Mouse (Mus musculus) mesoderm, embryonic 11.5 days (tissue): ENCODE results near the gene Olfr140.

Source experiments
- DNase-seq: peaks from one replicate; pipeline ENCODE4 v3.0.0-alpha.2; 2012; ENCODE audit warnings: low read depth, low spot score

The Olfr140 gene

DNA sequence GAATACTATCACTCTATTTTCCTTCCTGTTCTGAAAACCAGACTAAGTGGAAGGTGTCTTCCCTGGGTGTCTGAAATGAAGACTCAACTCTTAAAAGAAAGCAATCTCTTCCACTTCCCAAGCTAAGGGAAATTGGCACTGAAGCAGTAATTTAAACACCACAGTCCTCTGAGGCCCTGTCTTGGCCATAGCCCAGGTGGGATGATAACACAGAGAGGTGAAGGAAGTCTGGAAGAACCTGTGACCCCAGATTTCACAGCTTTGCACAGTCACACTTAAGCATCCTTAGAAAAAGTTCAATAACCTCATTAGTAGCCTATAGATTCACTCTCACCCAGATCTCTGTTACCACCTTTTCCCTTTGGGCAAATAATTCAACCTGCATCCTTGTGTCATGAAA is at the start of gene Olfr140:
Gene Olfr140, minus strand, starts transcription at position 101 of the 400 bp plus-strand sequence.
- no peak for DNase-seq

DNA sequence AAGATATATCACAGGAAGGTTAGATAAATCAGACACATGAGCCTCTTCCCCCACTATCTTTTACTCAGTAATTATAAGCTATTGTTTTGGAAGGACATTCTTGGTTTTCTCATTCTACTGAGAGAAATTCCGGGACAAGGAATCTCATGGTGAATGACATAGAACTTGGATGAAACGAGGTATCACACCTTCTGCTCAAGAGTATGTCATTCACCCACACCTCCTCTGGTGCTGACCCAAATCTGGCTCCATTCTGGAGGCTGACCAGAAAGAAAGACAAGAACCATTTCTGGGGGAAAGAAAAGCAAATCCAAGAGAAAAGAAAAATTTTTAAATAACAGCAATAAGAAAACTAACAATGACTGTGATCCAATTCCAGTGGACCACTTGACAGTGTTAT is 6.7 kb upstream of the Olfr140 start:
- DNase-seq = no peak

DNA sequence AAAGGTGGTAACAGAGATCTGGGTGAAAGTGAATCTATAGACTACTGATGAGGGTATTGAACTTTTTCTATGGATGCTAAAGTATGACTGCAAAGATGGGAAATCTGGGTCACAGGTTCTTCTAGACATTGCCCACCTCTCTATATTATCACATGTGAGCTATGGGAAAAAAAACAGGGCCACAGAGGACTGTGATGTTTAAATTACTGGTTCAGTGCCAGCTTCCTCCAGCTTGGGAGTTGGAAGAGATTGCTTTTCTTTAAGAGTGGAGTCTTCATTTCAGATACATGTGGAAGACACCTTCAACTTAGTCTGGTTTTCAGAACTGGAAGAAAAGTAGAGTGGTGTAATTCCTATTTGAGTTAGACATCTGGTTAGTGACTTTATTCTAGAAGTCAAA is 28.4 kb downstream of the Olfr140 start, which contains the start of gene Olfr1265:
Gene Olfr1265, plus strand, starts transcription at position 301 of the 400 bp plus-strand sequence.
- DNase-seq = no peak

- DNase-seq = no peak
These were observed 37.9 kb downstream of the Olfr140 start, which contains the start of gene Olfr1264 for GRCm38 (mm10) chr2:90025477-90025876. Gene Olfr1264 (minus strand): TSS chr2:90025577.

DNA sequence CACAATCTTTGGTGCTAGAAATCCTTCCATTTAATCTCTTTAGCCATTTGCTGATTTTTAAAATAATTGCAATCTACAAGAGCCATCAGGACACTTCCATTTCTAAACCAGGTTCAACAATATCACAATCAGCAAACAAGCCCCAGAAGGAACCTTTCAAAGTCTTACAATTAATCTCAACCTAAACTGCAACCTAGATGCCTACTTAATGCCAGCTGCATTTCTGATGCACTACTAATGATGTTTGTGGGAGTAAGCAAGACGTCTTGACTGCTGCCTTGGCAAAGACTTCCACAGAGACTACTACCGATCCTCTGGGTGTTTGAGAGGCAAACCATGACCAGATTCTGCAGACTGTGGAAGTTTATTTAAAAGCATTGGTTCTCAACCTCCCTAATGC is 51.6 kb downstream of the Olfr140 start, which contains the start of gene Olfr1263:
Gene Olfr1263, plus strand, starts transcription at position 301 of the 400 bp plus-strand sequence.
- no peak for DNase-seq

DNA sequence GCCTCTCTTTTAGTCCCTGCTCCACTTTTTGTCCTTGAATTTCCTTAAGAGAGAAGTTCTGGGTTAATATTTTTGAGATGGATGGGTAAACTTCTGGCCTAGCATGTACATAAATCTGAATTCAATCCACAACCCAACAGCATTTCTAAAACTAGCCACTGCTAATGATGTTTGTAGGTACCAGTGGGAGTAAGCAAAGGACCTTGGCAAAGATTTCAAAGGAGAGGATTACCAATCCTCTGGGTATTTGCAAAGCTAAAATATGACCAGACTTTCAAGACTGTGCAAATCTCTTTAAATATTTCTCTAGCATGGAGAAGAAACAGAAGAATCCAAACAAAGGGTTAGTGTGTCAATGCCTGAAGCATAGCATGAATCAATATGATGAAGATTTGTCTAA is 63.5 kb downstream of the Olfr140 start, which contains the start of gene Olfr1262:
Gene Olfr1262, plus strand, starts transcription at position 301 of the 400 bp plus-strand sequence.
- DNase-seq = no peak
